Mouse (Mus musculus): ENCODE data around the gene Serpine2. TPM values are rescaled to one million over a fixed set of nuclear protein-coding genes. Genes with fewer than 3 reads are reported as not detected.

Serpine2 gene
- polyA plus RNA-seq (2014; fragmentation: Illumina TruSeq; extraction: RNeasy Lipid Tissue Mini Kit (QIAGEN cat#74804); ENCODE audit: low read depth, low replicate concordance): 8.9 TPM

GRCm38 (mm10) chr1:79861130-79861942, at the start of gene Serpine2:
Gene Serpine2 (minus strand): TSS chr1:79861180.

DNA sequence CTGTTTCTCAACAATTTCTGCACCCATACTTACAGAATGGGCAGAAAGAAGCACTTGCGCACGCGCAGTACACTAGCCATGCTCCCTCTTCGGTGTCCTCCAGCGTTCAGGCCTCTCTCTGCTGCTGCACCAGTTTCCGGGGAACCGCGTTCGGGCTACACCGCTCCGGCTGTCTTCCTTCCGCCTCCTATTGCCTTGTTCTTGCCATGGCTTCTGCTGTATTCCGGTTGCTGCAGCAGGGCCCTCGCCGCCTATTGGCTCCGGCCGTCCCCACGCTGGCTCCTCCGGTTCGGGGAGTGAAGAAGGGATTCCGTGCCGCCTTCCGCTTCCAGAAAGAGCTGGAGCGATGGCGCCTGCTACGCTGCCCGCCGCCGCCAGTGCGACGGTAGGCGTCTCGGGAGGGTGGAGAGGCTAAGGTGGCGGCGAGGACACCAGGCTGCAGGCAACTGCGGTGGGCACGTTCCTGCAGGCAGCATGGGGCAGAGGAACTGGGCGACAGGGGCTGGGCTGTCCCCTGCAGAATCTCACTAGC, 85.0 kb downstream of the Serpine2 start, which contains the start of the genes Mrpl44 and Wdfy1:
Gene Mrpl44 (plus strand): TSS at position 92 of the 532 bp plus-strand sequence.
Gene Wdfy1 (minus strand): TSS at position 217 of the 532 bp plus-strand sequence.

Other genes starting within 250 kb of the Serpine2 start
- 1.9 TPM for gene Ap1s3, start 189.2 kb downstream of the Serpine2 start, polyA plus RNA-seq (2014; fragmentation: Illumina TruSeq; extraction: RNeasy Lipid Tissue Mini Kit (QIAGEN cat#74804); ENCODE audit: low read depth, low replicate concordance)
- 25.2 TPM for gene Mrpl44, start 85.2 kb downstream of the Serpine2 start, polyA plus RNA-seq (2014; fragmentation: Illumina TruSeq; extraction: RNeasy Lipid Tissue Mini Kit (QIAGEN cat#74804); ENCODE audit: low read depth, low replicate concordance)
- 21.9 TPM for gene Wdfy1, start 85.0 kb downstream of the Serpine2 start, polyA plus RNA-seq (2014; fragmentation: Illumina TruSeq; extraction: RNeasy Lipid Tissue Mini Kit (QIAGEN cat#74804); ENCODE audit: low read depth, low replicate concordance)